Mouse (Mus musculus) megakaryocyte, embryonic 14.5 days (primary cell): ENCODE measurements around the gene Rasl2-9. TPM values are rescaled to one million over a fixed set of nuclear protein-coding genes. Genes with fewer than 3 reads are reported as not detected.
"Not testable (repeated sequence)": the region's sequence is repeated elsewhere in the genome, so short reads cannot be mapped to it uniquely, and the experiment has no call there.

Source experiments
- H3K27me3 ChIP-seq: replicated peaks from 2 replicates; pipeline ENCODE3; 2012; ENCODE audit warnings: inconsistent platforms
- H3K36me3 ChIP-seq: replicated peaks from 2 replicates; pipeline ENCODE3; 2012; ENCODE audit warnings: low read length, inconsistent platforms, mixed read lengths
- H3K4me1 ChIP-seq: 2 replicates; pipeline ENCODE4 v1.6.1; 2012; ENCODE audit warnings: inconsistent platforms
- H3K4me3 ChIP-seq: replicated peaks from 2 replicates; pipeline ENCODE3; 2012; ENCODE audit warnings: moderate library complexity, mild to moderate bottlenecking, inconsistent platforms
- H3K9me3 ChIP-seq: 2 replicates; pipeline ENCODE4 v1.6.1; 2012; ENCODE audit warnings: inconsistent platforms
- FLI1 ChIP-seq: IDR thresholded peaks from 2 replicates; pipeline ENCODE4 v1.6.1; 2012; ENCODE audit warnings: low read length, inconsistent platforms, mixed read lengths
- GATA1 ChIP-seq: IDR thresholded peaks from 3 replicates; pipeline ENCODE4 v1.6.1; 2012; ENCODE audit warnings: mixed read lengths, low read length, inconsistent platforms, borderline replicate concordance
- polyA plus RNA-seq: library from polyadenylated mRNA; stranded (reverse); fragments of >175 nt; gene quantifications from 2 replicates; pipeline ENCODE4 v1.2.3, GENCODE M21; 2012; ENCODE audit warnings: low replicate concordance; ENCODE audit not compliant: insufficient read depth

Gene Rasl2-9
- polyA plus RNA-seq: not detected in 2 replicates

- Histone ChIP-seq H3K36me3 (no peaks in the 10 kb centered on the region), H3K27me3 (peaks cover 17% of the 10 kb centered on the region), H3K4me1 (peaks cover 12% of the 10 kb centered on the region), H3K4me3 (peak within 1 kb of the TSS; percentile 88), H3K9me3 (no peaks in the 10 kb centered on the region)
- TF ChIP-seq FLI1 (no peak), GATA1 (no peak)
Measured at GRCm38 (mm10) chr7:5125549-5126406, at the start of gene Rasl2-9. Rasl2-9 (minus strand) TSS chr7:5125950.

- not testable (repeated sequence) for H3K4me1 ChIP-seq, H3K9me3 ChIP-seq, H3K36me3 ChIP-seq, H3K27me3 ChIP-seq, H3K4me3 ChIP-seq
Measured at GRCm38 (mm10) chr7:5149570-5149969, 23.8 kb upstream of the Rasl2-9 start, which contains the start of gene Vmn1r55. Vmn1r55 (minus strand) TSS chr7:5149670.

- no peak overlapping the region for H3K4me3 ChIP-seq
- TF ChIP-seq GATA1 (no peak), FLI1 (no peak)
Measured at GRCm38 (mm10) chr7:5125078-5125477, 672 bp downstream of the Rasl2-9 start.

GRCm38 (mm10) chr7:5116850-5117249 is 8.9 kb downstream of the Rasl2-9 start, which contains the start of gene Rfpl4:
Rfpl4 (minus strand) TSS chr7:5116950.
- H3K4me1 ChIP-seq: peaks cover 3% of the 10 kb centered on the region; the same call in 1 of the 2 replicates
- H3K4me3 ChIP-seq: no peak within 1 kb of the TSS
- TF ChIP-seq FLI1: no peak
- TF ChIP-seq GATA1: no peak
- peaks cover 14% of the 10 kb centered on the region for H3K27me3 ChIP-seq
- H3K36me3 ChIP-seq: no peaks in the 10 kb centered on the region
- H3K9me3 ChIP-seq: no peaks in the 10 kb centered on the region

More at GRCm38 (mm10) chr7:5125078-5125477, 672 bp downstream of the Rasl2-9 start:
- Histone ChIP-seq H3K36me3 (no peaks in the 10 kb centered on the region), H3K4me1 (peaks cover 12% of the 10 kb centered on the region), H3K9me3 (no peaks in the 10 kb centered on the region), H3K27me3 (peaks cover 18% of the 10 kb centered on the region)

GRCm38 (mm10) chr7:5112701-5113100 is 13.0 kb downstream of the Rasl2-9 start:
- no peak for TF ChIP-seq GATA1
- TF ChIP-seq FLI1: no peak
- Histone ChIP-seq H3K27me3 (peaks cover 10% of the 10 kb centered on the region), H3K36me3 (no peaks in the 10 kb centered on the region), H3K4me3 (no peak overlapping the region), H3K4me1 (peaks cover 3% of the 10 kb centered on the region; the same call in 1 of the 2 replicates), H3K9me3 (peaks cover 6% of the 10 kb centered on the region)

DNA sequence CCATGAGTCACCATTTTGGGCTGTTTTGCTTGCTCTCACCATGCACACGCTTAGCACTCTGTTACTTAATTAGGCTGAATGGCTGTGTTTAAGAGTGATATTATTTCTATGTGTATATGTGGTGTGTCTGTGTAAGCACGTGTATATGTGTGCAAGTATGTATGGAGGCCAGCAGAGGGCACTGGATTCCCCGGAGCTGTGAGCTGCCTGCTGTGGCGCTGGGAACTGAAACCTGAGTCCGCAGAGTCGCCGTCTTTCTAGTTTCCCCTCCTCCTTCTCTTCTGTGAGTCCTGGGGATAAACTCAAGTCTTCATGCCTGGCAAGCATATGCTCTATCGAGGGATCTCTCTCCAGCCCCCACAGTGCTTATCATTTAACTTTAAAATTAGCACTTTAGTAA is 16.4 kb downstream of the Rasl2-9 start:
- no peak overlapping the region for H3K4me3 ChIP-seq
- peaks cover 17% of the 10 kb centered on the region for H3K27me3 ChIP-seq
- H3K4me1 ChIP-seq: peaks cover 3% of the 10 kb centered on the region; the same call in 1 of the 2 replicates
- H3K9me3 ChIP-seq: peaks cover 6% of the 10 kb centered on the region
- no peaks in the 10 kb centered on the region for H3K36me3 ChIP-seq
- TF ChIP-seq GATA1: no peak
- TF ChIP-seq FLI1: no peak

GRCm38 (mm10) chr7:5108272-5108671 is 17.5 kb downstream of the Rasl2-9 start:
- H3K9me3 ChIP-seq: peaks cover 11% of the 10 kb centered on the region
- peaks cover 3% of the 10 kb centered on the region; the same call in 1 of the 2 replicates for H3K4me1 ChIP-seq
- no peaks in the 10 kb centered on the region for H3K36me3 ChIP-seq
- no peak for TF ChIP-seq FLI1
- H3K27me3 ChIP-seq: peaks cover 23% of the 10 kb centered on the region
- H3K4me3 ChIP-seq: no peak overlapping the region

DNA sequence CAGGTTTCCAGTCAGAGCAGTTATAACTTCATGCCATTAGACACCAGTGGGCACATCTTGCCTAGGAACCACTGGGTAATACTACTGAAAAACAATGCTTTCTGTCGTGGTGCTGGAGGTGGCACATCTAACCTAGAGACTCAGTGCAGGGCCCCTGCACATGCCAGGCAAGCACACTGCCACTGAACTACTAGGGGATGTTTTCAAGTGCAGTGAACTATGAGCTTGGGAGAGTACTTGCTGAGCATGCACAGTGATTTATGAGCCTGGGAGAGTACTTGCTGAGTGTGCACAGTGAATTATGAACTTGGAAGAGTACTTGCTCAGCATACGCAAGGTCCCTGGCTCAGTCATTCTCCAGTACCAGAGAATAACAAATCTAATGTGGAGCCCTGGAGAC is 23.2 kb downstream of the Rasl2-9 start:
- H3K4me3 ChIP-seq: no peak overlapping the region

GRCm38 (mm10) chr7:5101066-5101663 is 24.6 kb downstream of the Rasl2-9 start:
- H3K36me3 ChIP-seq: peaks cover 34% of the 10 kb centered on the region
- TF ChIP-seq FLI1 (no peak), GATA1 (no peak)

More for the DNA sequence above, 23.2 kb downstream of the Rasl2-9 start:
- Histone ChIP-seq H3K9me3 (peaks cover 9% of the 10 kb centered on the region), H3K4me1 (peaks cover 29% of the 10 kb centered on the region), H3K27me3 (peaks cover 31% of the 10 kb centered on the region), H3K36me3 (peaks cover 20% of the 10 kb centered on the region)
- TF ChIP-seq GATA1 (no peak), FLI1 (no peak)

GRCm38 (mm10) chr7:5099796-5100195 is 26.0 kb downstream of the Rasl2-9 start:
- Histone ChIP-seq H3K9me3 (peaks cover 9% of the 10 kb centered on the region), H3K4me1 (peaks cover 29% of the 10 kb centered on the region), H3K4me3 (no peak overlapping the region), H3K36me3 (peaks cover 47% of the 10 kb centered on the region), H3K27me3 (peaks cover 20% of the 10 kb centered on the region)
- TF ChIP-seq GATA1: no peak
- TF ChIP-seq FLI1: no peak

More at GRCm38 (mm10) chr7:5101066-5101663, 24.6 kb downstream of the Rasl2-9 start:
- H3K4me3 ChIP-seq: peak overlapping the region; percentile 79
- peaks cover 9% of the 10 kb centered on the region for H3K9me3 ChIP-seq
- H3K27me3 ChIP-seq: peaks cover 31% of the 10 kb centered on the region
- H3K4me1 ChIP-seq: peaks cover 29% of the 10 kb centered on the region
